Mouse (Mus musculus) erythroblast, embryonic 14.5 days (primary cell): Measurements from ENCODE around the gene Amdhd2.

Experiments
- GATA1 ChIP-seq: IDR thresholded peaks from 2 replicates; pipeline ENCODE4 v1.6.1; 2012; ENCODE audit warnings: low read length, inconsistent platforms, mixed read lengths
- TAL1 ChIP-seq: IDR thresholded peaks from 3 replicates; pipeline ENCODE4 v1.6.1; 2012; ENCODE audit warnings: low read length, inconsistent platforms, mixed read lengths

GRCm38 (mm10) chr17:24127592-24127991, 36.0 kb downstream of the Amdhd2 start:
- TF ChIP-seq GATA1 (no peak), TAL1 (no peak)
